Mouse (Mus musculus) stomach, postnatal 0 days (tissue): Measurements from ENCODE around the gene Smim24.

Experiments
- CTCF ChIP-seq: IDR thresholded peaks from 2 replicates; pipeline ENCODE4 v1.5.1; 2016; ENCODE audit warnings: antibody characterized with exemption, low read depth, mild to moderate bottlenecking, moderate library complexity
- EP300 ChIP-seq: optimal IDR thresholded peaks from 2 replicates; pipeline ENCODE3; 2016; ENCODE audit warnings: antibody characterized with exemption

GRCm38 (mm10) chr10:81345162-81345534, 47.7 kb upstream of the Smim24 start:
- TF ChIP-seq CTCF (no peak), EP300 (no peak)
